In the genomic region with DNA sequence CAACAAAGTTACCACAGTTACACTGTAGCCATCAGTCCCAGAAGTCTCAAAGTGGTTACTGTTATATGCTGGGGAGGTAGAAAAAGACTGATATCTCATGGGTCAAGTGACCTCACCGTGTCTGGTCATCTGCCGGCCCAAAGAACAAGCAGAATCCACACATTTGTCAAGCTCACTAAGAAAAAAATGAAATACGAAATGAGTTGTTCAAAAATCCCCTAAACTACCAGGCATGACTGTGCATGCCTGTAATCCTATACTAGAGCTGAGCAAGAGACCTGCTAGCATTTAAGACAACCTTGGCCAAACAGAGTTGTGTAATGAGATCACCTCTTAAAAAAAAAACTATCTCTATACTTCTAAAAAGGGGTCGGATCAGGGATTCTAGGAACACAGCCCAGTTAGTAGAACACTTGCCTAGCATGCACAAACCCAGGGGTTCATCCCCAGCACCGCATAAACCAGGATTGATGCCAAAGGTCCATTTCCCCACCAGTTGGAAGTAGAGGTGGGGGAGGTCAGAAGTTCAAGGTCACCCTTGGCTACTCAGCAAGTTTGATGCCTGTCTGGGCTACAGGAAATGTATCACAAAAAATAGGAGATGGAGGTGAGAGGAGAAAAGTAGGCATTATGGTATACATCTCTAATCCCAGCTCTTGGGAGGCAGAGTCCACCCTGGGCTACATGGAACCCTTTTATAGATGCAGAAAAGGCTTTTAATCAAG, we compare ENCODE assay signal across 7 mouse cellular contexts.
"Had no signal": no experiment of that assay in that cellular context is flagged by ENCODE, and none has a peak within 500 bp of the region (broad histone marks: within the 10 kb centered on the region; RNA-seq: fewer than 3 reads in every experiment).

No protein-coding gene starts in this region.

- H3K9me3 ChIP-seq: limb, embryonic 13.5 days; midbrain, embryonic 12.5 days had no signal

- DNase-seq: kidney, postnatal 36 days; left cerebral cortex, postnatal 4 days; lung, adult 18-20 months; right cerebral cortex, postnatal 14 days had no signal

- H3K4me3 ChIP-seq: layer of hippocampus, adult 2 months; limb, embryonic 13.5 days; midbrain, embryonic 12.5 days had no signal

- H3K4me1 ChIP-seq: limb, embryonic 13.5 days; midbrain, embryonic 12.5 days had no signal

- H3K27me3 ChIP-seq: limb, embryonic 13.5 days had no signal

- H3K36me3 ChIP-seq: limb, embryonic 13.5 days; midbrain, embryonic 12.5 days had no signal
